Mouse (Mus musculus): ENCODE measurements around the gene Dffa.

DNA sequence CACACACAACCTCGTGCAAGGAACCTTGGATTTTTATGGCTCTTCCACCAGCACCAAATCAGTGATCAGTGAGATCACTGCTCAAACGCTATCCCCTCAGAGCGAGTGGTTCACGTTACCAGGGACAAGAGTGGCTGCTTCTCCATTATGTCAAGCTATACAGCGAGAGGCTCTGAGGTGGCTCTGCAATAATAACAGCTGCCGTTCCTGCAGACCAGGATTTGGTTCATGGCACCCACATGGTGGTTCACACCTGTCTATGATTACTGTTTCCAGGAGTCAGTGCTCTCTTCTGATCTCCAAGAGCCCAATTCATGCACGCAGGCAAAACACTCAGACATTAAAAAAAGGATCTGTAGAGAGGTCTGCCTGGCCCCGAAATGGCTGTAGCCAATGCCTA is 34.6 kb downstream of the Dffa start:
- TF ChIP-seq ZC3H11A (IDR thresholded peaks at IDR 0.05; ENCODE audit: borderline replicate concordance, low read depth, low read length) (no peak), ZNF384 (IDR thresholded peaks at IDR 0.05; ENCODE audit: low read depth, low read length) (no peak), MAFK (IDR thresholded peaks at IDR 0.05; ENCODE audit: insufficient read depth, low read depth, low read length) (no peak), CHD2 (IDR thresholded peaks at IDR 0.05; ENCODE audit: low read depth, low read length) (no peak), HCFC1 (IDR thresholded peaks at IDR 0.05; ENCODE audit: borderline replicate concordance, insufficient read depth, low read length) (no peak)

All from ES-E14 (cell line).